Mouse (Mus musculus) heart, postnatal 0 days (tissue): ENCODE measurements around the gene Hspd1.

Experiments
- CTCF ChIP-seq: IDR thresholded peaks from 2 replicates; pipeline ENCODE4 v1.5.1; 2016; ENCODE audit warnings: antibody characterized with exemption, control low read depth, low read depth
- EP300 ChIP-seq: IDR thresholded peaks from 2 replicates; pipeline ENCODE4 v1.6.1; 2016; ENCODE audit warnings: antibody characterized with exemption, low read depth

DNA sequence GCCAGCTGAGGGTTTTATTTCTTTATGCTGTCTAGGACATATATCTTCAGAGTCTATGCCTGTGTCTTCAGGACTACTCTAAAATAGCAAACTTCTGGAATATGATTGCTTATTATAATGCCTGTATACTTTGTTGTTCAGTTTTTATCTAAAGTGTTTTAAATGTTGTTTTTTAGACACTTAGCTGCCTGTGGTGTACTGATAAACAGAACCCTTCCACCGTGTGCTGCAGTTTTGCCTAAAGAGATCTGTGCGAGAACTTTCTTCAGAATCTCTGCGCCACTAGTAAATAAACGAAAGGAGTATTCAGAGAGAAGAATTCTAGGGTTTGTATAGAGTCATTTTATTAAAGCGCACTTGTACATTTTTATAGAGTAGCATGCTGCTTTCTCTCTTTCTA, 26.9 kb downstream of the Hspd1 start:
- TF ChIP-seq CTCF (no peak), EP300 (no peak)
